Mouse (Mus musculus): ENCODE data around the gene Cyp4v3. TPM values are rescaled to one million over a fixed set of nuclear protein-coding genes. Genes with fewer than 3 reads are reported as not detected.

The Cyp4v3 gene
- polyA plus RNA-seq, 1 experiment from 2014 or later, result 0.60 TPM

DNA sequence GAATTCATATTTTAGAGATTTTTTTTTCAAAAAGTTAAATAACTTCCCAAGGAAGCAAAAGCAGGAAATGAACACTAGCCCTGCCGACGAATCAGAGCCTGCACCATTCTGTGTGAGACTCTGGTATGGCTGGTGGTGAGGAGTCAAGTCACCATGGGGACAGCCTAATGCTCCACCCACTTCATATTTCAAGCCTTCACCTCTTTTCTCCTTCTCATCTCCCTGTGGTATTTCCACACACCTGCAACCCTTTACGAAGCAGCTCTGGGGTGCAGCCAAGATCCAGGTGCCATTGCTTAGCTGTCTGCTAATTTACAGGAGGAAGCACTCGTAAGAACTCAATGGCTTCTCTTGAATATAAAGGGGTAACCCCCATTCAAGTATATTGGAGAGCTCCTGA, 22.0 kb downstream of the Cyp4v3 start:
- no peak overlapping the region for H3K4me3 ChIP-seq
- H3K36me3 ChIP-seq, result no peaks in the 10 kb centered on the region
- no peak overlapping the region for H3K9ac ChIP-seq
- H3K9me3 ChIP-seq (replicated peaks), result no peaks in the 10 kb centered on the region
- H3K27me3 ChIP-seq, result no peaks in the 10 kb centered on the region
- H3K4me1 ChIP-seq (replicated peaks), result no peaks in the 10 kb centered on the region
- no peak overlapping the region for H3K4me2 ChIP-seq
- 78% methylated on average over 4 of the region's 4 CpGs for WGBS
- ATAC-seq (replicated peaks; ENCODE audit: insufficient number of reproducible peaks, insufficient read depth, low FRiP score, low read depth), result no peak
- H3K27ac ChIP-seq, result no peak overlapping the region

DNA sequence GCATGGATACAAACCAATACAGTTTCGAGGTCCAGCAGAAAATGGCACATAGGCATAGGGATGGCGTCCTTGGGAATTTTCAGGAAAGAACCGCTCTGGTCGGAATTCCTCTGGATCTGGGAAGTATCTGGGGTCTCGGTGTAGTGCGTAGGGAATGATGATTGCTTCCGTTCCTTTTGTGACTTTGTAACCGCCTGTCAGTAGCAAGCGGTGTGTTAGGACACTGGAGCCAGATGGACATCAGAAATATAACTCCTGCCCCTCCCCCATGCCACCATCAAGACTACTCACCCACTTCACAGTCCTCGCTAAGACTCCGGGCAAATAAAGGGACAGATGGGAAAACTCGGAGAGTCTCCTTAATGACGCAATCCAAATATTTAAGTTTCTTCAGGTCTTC, 24.6 kb downstream of the Cyp4v3 start, which contains the start of gene Gm45753:
Gene Gm45753 (minus strand): TSS at position 101 of the 400 bp plus-strand sequence.
- H3K9ac ChIP-seq, result no peak within 1 kb of the TSS
- 91% methylated on average over 13 of the region's 13 CpGs for WGBS
- H3K4me1 ChIP-seq (replicated peaks), result no peaks in the 10 kb centered on the region
- H3K36me3 ChIP-seq, result no peaks in the 10 kb centered on the region
- no peaks in the 10 kb centered on the region for H3K27me3 ChIP-seq
- no peaks in the 10 kb centered on the region for H3K9me3 ChIP-seq (replicated peaks)
- H3K27ac ChIP-seq, result no peak within 1 kb of the TSS
- no peak for ATAC-seq (replicated peaks; ENCODE audit: insufficient number of reproducible peaks, insufficient read depth, low FRiP score, low read depth)
- no peak within 1 kb of the TSS for H3K4me2 ChIP-seq
- no peak within 1 kb of the TSS for H3K4me3 ChIP-seq

DNA sequence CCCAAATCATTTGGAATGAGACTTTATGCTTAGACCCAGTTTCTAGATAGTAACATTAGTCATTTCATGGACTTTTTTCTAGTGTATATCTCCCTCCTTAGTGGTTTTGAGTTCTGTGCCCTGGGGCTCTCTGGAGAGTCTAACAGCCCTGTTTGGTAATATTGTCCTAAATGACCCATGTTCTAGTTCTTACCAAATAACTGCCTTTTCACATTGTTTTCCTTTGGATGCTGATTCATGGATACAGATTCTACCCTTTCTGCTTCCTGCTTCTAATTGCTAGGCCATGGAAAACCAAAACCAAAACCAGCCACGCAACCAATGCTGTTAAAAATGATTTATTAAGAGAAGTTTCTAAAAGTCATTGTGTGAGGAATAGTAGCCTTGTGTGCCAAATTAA, 27.5 kb downstream of the Cyp4v3 start:
- ATAC-seq (replicated peaks; ENCODE audit: insufficient number of reproducible peaks, insufficient read depth, low FRiP score, low read depth), result no peak
- no peaks in the 10 kb centered on the region for H3K36me3 ChIP-seq
- no peaks in the 10 kb centered on the region for H3K27me3 ChIP-seq
- H3K27ac ChIP-seq, result no peak overlapping the region
- no peak overlapping the region for H3K9ac ChIP-seq
- WGBS, result 93% methylated on average over 1 of the region's 1 CpGs
- H3K4me3 ChIP-seq, result no peak overlapping the region
- no peaks in the 10 kb centered on the region for H3K4me1 ChIP-seq (replicated peaks)
- H3K4me2 ChIP-seq, result no peak overlapping the region
- no peaks in the 10 kb centered on the region for H3K9me3 ChIP-seq (replicated peaks)

DNA sequence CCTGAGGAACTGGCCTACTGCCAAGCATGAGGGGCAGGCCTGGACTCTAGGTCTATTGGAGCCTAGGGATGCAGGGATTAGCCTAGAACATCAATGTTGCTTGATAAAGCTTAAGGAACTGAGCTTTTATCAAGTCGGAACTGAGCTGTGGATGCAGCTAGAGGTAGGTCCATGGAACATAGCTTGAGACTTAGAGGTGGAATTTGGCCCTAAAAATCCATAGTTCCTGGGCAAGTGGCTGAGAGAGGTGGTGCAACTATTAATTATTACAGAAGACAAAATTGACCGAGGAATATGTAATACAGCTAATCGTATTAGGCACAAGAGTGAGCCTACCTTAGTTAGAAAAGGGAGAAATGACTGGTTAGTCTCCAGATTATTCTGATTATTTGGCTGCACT, 28.7 kb downstream of the Cyp4v3 start:
- Histone ChIP-seq H3K27me3 (no peaks in the 10 kb centered on the region), H3K4me3 (no peak overlapping the region), H3K9ac (no peak overlapping the region), H3K4me2 (no peak overlapping the region), H3K4me1 (replicated peaks) (no peaks in the 10 kb centered on the region), H3K27ac (no peak overlapping the region), H3K36me3 (no peaks in the 10 kb centered on the region), H3K9me3 (replicated peaks) (no peaks in the 10 kb centered on the region)
- ATAC-seq (replicated peaks; ENCODE audit: insufficient number of reproducible peaks, insufficient read depth, low FRiP score, low read depth), result no peak
- 81% methylated on average over 3 of the region's 3 CpGs for WGBS

DNA sequence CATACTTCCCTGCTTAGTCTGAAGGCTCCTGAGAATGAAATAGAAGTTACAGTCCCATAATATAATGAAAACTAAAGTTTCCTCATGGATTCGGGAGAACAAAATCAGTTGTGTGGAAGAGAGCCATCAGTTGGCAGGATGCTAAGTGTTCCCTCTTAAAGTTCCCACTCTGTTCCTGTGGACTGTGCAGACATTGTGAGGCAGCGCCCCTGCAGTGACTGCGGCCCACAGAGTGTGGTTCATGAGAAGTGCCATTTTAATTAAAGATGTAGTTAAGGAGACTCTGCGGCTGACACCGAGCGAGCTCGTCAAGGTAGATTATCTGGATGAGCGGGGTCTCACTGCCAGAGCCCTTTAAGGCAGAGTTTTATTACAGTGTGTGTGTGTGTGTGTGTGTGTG, 30.6 kb downstream of the Cyp4v3 start:
- WGBS, result 77% methylated on average over 8 of the region's 8 CpGs
- Histone ChIP-seq H3K27ac (no peak overlapping the region), H3K36me3 (no peaks in the 10 kb centered on the region), H3K4me1 (replicated peaks) (no peaks in the 10 kb centered on the region), H3K4me3 (no peak overlapping the region), H3K27me3 (no peaks in the 10 kb centered on the region), H3K9me3 (replicated peaks) (no peaks in the 10 kb centered on the region), H3K4me2 (no peak overlapping the region), H3K9ac (no peak overlapping the region)
- ATAC-seq (replicated peaks; ENCODE audit: insufficient number of reproducible peaks, insufficient read depth, low FRiP score, low read depth), result no peak

DNA sequence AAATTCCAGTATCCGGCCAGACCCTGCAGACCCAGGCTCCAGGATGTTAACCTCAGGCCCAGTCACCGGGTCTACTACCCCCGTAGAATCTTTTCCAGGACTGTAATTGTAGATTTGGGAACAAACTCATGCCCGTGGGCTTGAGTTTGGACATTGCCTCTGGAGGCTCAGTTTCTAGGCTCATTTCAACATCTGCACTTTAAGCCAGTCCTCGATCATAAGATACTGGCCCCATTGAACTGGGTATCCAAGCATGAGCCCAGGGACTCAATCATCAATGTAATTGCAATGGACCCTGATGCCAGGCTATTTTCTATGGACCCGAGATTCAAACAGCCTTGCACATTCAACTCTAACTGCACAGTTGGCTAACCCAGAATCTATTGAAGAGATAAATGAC, 37.7 kb downstream of the Cyp4v3 start:
- H3K27ac ChIP-seq, result no peak overlapping the region
- ATAC-seq (replicated peaks; ENCODE audit: insufficient number of reproducible peaks, insufficient read depth, low FRiP score, low read depth), result no peak
- H3K9me3 ChIP-seq (replicated peaks), result no peaks in the 10 kb centered on the region
- 84% methylated on average over 6 of the region's 6 CpGs for WGBS
- no peaks in the 10 kb centered on the region for H3K36me3 ChIP-seq
- no peak overlapping the region for H3K9ac ChIP-seq
- H3K4me3 ChIP-seq, result no peak overlapping the region
- H3K27me3 ChIP-seq, result no peaks in the 10 kb centered on the region
- H3K4me1 ChIP-seq (replicated peaks), result no peaks in the 10 kb centered on the region
- H3K4me2 ChIP-seq, result no peak overlapping the region

DNA sequence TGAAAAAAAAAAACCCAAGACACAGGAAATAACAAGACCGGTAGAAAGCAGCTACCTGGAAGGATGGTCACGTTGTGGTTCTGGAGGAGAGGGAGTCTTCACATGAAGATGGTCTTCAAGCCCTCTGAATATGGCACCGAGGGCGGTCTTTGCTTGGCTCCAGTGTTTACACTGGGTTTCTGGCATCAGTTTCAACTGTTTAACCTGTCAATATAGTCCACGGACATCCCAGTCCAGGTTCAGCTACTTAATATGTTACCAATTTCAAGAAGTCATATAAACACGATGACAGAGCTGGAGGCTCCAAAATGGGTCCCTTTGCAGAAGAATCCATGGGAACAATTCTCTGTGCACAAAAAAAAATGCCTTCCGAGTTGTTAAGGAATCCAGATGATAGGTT, 38.3 kb downstream of the Cyp4v3 start, which contains the start of gene Klkb1:
Gene Klkb1 (minus strand): TSS at position 173 of the 400 bp plus-strand sequence.
- no peak for ATAC-seq (replicated peaks; ENCODE audit: insufficient number of reproducible peaks, insufficient read depth, low FRiP score, low read depth)
- 83% methylated on average over 7 of the region's 7 CpGs for WGBS
- no peak within 1 kb of the TSS for H3K27ac ChIP-seq

DNA sequence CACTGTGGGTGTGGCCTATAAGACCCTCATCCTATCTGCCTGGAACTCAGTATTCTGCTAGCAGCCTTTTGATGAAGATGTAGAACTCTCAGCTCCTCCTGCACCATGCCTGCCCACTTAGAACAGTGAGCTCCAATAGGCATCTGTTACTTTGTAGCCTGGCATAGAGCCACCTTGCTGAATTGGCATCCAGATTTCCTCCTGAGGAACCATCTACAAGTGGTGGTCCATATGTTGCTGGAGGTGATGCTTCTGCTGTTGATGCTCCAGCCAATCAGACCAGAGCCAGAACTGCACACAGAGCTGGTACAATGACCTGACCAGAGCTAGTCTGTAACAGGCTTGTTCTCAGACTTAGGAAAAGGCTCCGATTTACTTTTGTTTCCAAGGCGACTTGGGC, 41.2 kb downstream of the Cyp4v3 start:
- no peak overlapping the region for H3K4me2 ChIP-seq
- H3K4me3 ChIP-seq, result no peak overlapping the region
- no peaks in the 10 kb centered on the region for H3K27me3 ChIP-seq
- no peak overlapping the region for H3K27ac ChIP-seq
- no peaks in the 10 kb centered on the region for H3K4me1 ChIP-seq (replicated peaks)
- 82% methylated on average over 2 of the region's 2 CpGs for WGBS
- ATAC-seq (replicated peaks; ENCODE audit: insufficient number of reproducible peaks, insufficient read depth, low FRiP score, low read depth), result no peak
- H3K36me3 ChIP-seq, result no peaks in the 10 kb centered on the region
- H3K9me3 ChIP-seq (replicated peaks), result no peaks in the 10 kb centered on the region
- no peak overlapping the region for H3K9ac ChIP-seq

More for the DNA sequence above, 38.3 kb downstream of the Cyp4v3 start, which contains the start of gene Klkb1:
- Histone ChIP-seq H3K4me2 (no peak within 1 kb of the TSS), H3K36me3 (no peaks in the 10 kb centered on the region), H3K4me1 (replicated peaks) (no peaks in the 10 kb centered on the region), H3K27me3 (no peaks in the 10 kb centered on the region), H3K4me3 (no peak within 1 kb of the TSS), H3K9ac (no peak within 1 kb of the TSS), H3K9me3 (replicated peaks) (no peaks in the 10 kb centered on the region)

DNA sequence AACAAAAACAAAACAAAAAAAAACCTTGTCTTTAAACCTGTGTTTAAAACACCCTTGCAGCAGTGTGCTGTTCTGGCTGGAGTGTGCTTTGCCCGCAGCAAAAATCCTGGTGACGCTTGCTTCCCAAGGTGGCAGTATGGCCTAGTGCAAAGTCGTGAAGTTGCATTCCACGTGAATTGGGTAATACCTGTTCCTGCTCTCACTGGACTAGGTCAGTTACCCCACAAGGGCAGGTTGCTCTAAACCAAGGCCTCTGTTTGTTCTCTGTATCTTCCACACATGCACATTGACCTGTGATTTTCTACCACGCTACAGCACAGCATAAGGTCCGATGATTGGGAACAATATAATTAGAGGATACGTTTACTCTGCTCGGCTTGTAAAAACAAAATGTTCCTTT, 51.4 kb downstream of the Cyp4v3 start:
- 79% methylated on average over 8 of the region's 8 CpGs for WGBS

DNA sequence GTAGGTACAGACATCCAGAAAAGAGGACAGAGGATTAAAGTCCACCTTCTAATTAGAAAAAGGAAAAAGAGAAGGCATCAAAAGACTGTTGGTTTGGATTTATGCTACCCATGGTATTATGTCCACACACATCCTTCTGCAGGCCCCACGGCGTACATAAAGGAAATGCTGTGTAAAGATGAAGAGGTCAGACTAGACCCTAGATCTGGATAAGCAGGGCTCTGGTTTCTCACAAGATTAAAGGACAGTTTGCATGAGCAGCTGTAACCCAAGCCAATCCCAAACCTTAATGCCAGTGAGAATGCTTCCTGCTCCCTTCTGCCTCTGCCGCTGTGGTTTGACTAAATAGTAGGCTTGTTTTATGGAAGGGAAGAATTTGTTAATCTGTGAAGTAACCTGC, 55.6 kb downstream of the Cyp4v3 start:
- no peak for ATAC-seq (replicated peaks; ENCODE audit: insufficient number of reproducible peaks, insufficient read depth, low FRiP score, low read depth)
- Histone ChIP-seq H3K4me2 (no peak overlapping the region), H3K9ac (no peak overlapping the region), H3K9me3 (replicated peaks) (no peaks in the 10 kb centered on the region), H3K27ac (no peak overlapping the region), H3K4me1 (replicated peaks) (no peaks in the 10 kb centered on the region), H3K4me3 (no peak overlapping the region), H3K36me3 (no peaks in the 10 kb centered on the region), H3K27me3 (no peaks in the 10 kb centered on the region)
- whole genome bisulfite sequencing, result 73% methylated on average over 3 of the region's 3 CpGs

More for the DNA sequence above, 51.4 kb downstream of the Cyp4v3 start:
- no peak overlapping the region for H3K9ac ChIP-seq
- no peak for ATAC-seq (replicated peaks; ENCODE audit: insufficient number of reproducible peaks, insufficient read depth, low FRiP score, low read depth)
- H3K4me1 ChIP-seq (replicated peaks), result no peaks in the 10 kb centered on the region
- no peak overlapping the region for H3K27ac ChIP-seq
- no peak overlapping the region for H3K4me2 ChIP-seq
- H3K36me3 ChIP-seq, result no peaks in the 10 kb centered on the region
- H3K9me3 ChIP-seq (replicated peaks), result no peaks in the 10 kb centered on the region
- H3K27me3 ChIP-seq, result no peaks in the 10 kb centered on the region
- H3K4me3 ChIP-seq, result no peak overlapping the region

DNA sequence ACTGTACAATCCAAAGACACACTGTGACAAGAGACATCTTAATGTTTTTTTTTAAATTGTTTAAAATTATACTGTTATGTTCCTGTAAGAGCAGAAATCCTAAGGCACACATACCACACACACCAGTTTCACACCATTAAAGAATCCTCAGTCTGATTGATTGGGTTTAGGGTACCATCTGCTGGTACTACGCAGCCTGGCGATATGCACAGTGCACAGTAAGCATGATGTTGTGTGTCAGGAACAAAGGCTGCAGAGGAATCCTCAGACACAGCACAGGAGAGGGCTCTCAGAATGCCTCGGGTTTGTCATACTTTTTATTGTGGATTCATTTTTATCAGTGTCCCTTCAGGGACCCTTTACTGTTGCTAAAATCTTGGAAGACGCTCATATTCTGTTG, 58.7 kb downstream of the Cyp4v3 start:
- ATAC-seq (replicated peaks; ENCODE audit: insufficient number of reproducible peaks, insufficient read depth, low FRiP score, low read depth), result no peak

DNA sequence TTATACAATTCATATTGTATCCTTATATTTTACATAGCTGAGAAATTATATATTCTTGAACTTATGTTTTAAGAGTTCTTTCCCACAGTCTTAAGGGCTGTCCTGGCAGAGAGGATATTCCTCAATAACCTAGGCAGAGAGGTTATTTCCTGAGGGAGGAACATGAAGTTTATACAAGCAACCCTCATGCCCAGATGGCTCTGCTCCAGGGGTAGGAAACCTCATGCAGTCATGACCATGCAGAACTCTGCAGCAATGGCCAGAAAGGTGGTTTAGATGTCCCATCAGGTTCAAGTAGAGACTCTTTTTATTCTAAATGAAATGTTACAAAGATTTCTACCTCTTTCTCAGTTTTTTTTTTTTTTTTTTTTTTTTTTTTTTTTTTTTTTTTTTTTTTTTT, 64.0 kb downstream of the Cyp4v3 start:
- ATAC-seq (replicated peaks; ENCODE audit: insufficient number of reproducible peaks, insufficient read depth, low FRiP score, low read depth), result no peak
- no peak overlapping the region for H3K4me3 ChIP-seq
- H3K9ac ChIP-seq, result no peak overlapping the region
- no peak overlapping the region for H3K4me2 ChIP-seq
- no peaks in the 10 kb centered on the region for H3K36me3 ChIP-seq
- no peaks in the 10 kb centered on the region for H3K9me3 ChIP-seq (replicated peaks)
- no peaks in the 10 kb centered on the region for H3K27me3 ChIP-seq
- no peak overlapping the region for H3K27ac ChIP-seq
- 0 out of 2 replicates have a peak, but pooled peaks cover 5% of the 10 kb centered on the region for H3K4me1 ChIP-seq (replicated peaks)

More for the DNA sequence above, 58.7 kb downstream of the Cyp4v3 start:
- Histone ChIP-seq H3K9me3 (replicated peaks) (no peaks in the 10 kb centered on the region), H3K4me2 (no peak overlapping the region), H3K4me1 (replicated peaks) (no peaks in the 10 kb centered on the region), H3K4me3 (no peak overlapping the region), H3K36me3 (no peaks in the 10 kb centered on the region), H3K27me3 (no peaks in the 10 kb centered on the region), H3K27ac (no peak overlapping the region), H3K9ac (no peak overlapping the region)
- 77% methylated on average over 4 of the region's 4 CpGs for WGBS

Data from heart, embryonic 15.5 days (tissue).